Mouse (Mus musculus): ENCODE results near the gene Ctsl.

DNA sequence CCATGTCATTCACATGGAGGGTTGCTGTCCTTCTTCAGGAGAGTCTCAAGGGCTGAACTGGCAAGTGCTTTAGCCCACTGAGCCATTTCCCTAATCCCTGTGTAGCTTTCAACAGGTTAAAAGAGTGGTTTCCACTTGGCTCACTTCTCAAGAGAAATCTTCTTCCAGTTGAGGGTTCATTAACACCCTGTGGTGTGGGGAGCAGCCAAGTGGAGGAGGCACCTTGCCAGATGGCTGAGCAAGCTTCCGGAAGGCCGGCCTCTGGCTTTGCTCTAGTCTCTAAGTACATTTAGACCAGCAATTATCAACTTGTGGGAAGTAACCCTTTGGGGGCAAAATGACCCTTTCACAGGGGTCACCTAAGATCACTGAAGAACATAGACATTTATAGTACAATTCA is 52.3 kb downstream of the Ctsl start:
- no peak for TF ChIP-seq CTCF (conservative IDR thresholded peaks at IDR 0.05; ENCODE audit: low read length)
- TF ChIP-seq POU5F1 (IDR thresholded peaks at IDR 0.05; ENCODE audit: borderline replicate concordance, low read length), result no peak

All from E14TG2a.4 (cell line).